Mouse (Mus musculus) stomach, postnatal 0 days (tissue): ENCODE data around the gene Gm8024. TPM values are rescaled to one million over a fixed set of nuclear protein-coding genes. Genes with fewer than 3 reads are reported as not detected.
A peak's percentile ranks its signal among the peaks of the same experiment; 100 is the strongest.
"Not testable (repeated sequence)": the region's sequence is repeated elsewhere in the genome, so short reads cannot be mapped to it uniquely, and the experiment has no call there.

Experiments
- ATAC-seq: fragments of 200-750 bp; cut with Nextera tagmentation; 2 replicates; pipeline ENCODE4 v1.8.0; 2017; ENCODE audit not compliant: low FRiP score, low TSS enrichment
- DNase-seq: peaks from one replicate; pipeline ENCODE4 v3.0.0-alpha.2; 2016; ENCODE audit warnings: low spot score
- H3K27ac ChIP-seq: fragments of 300-500 bp; sonication (generic); replicated peaks from 2 replicates; pipeline ENCODE4 v1.5.1; 2014; ENCODE audit warnings: mild to moderate bottlenecking, control low read depth
- H3K27me3 ChIP-seq: fragments of 300-500 bp; sonication (generic); 2 replicates; pipeline ENCODE4 v1.6.1; 2014; ENCODE audit warnings: low read length; ENCODE audit not compliant: control insufficient read depth, insufficient read depth
- H3K36me3 ChIP-seq: fragments of 300-500 bp; sonication (generic); 2 replicates; pipeline ENCODE4 v1.6.1; 2014; ENCODE audit warnings: low read length, mixed read lengths; ENCODE audit not compliant: control insufficient read depth, insufficient read depth
- H3K4me1 ChIP-seq: fragments of 300-500 bp; sonication (generic); replicated peaks from 2 replicates; pipeline ENCODE4 v1.6.1; 2014; ENCODE audit warnings: antibody characterized with exemption; ENCODE audit not compliant: control insufficient read depth, insufficient read depth
- H3K4me2 ChIP-seq: fragments of 300-500 bp; sonication (generic); replicated peaks from 2 replicates; pipeline ENCODE4 v1.6.1; 2014; ENCODE audit warnings: low read depth, mild to moderate bottlenecking, control low read depth, moderate library complexity
- H3K4me3 ChIP-seq: fragments of 300-500 bp; sonication (generic); 2 replicates; pipeline ENCODE4 v1.5.1; 2014; ENCODE audit warnings: low read depth, low read length, control low read depth
- H3K9ac ChIP-seq: fragments of 300-500 bp; sonication (generic); 2 replicates; pipeline ENCODE4 v1.6.1; 2014; ENCODE audit warnings: mild to moderate bottlenecking, low read length, control low read depth, mixed read lengths
- H3K9me3 ChIP-seq: fragments of 300-500 bp; sonication (generic); 2 replicates; pipeline ENCODE4 v1.6.1; 2016; ENCODE audit warnings: low read length; ENCODE audit not compliant: control insufficient read depth
- WGBS: fragments of 180-500 bp; shearing (Covaris S2); extraction: QIAGEN DNeasy Blood & Tissue Kit; methylation state at CpG from one replicate; pipeline ENCODE4 v1.1.7; 2014; 5-methylcytosine and 5-hydroxymethylcytosine counted together
- polyA plus RNA-seq: library from polyadenylated mRNA; unstranded; fragments of >200 nt; fragmentation: Nextera tagmentation; extraction: Ambion mirVana; gene quantifications from 2 replicates; pipeline ENCODE4 v1.2.1, GENCODE M21; 2015

Gene Gm8024
- not detected in 2 replicates for polyA plus RNA-seq

GRCm38 (mm10) chr14:42524182-42524581 lies at the start of gene Gm8024:
Gene Gm8024 (minus strand): TSS chr14:42524282.
- not testable (repeated sequence) for H3K4me2 ChIP-seq, DNase-seq, H3K9ac ChIP-seq, H3K27ac ChIP-seq, ATAC-seq, H3K27me3 ChIP-seq, H3K4me3 ChIP-seq, H3K4me1 ChIP-seq, H3K36me3 ChIP-seq, H3K9me3 ChIP-seq
- 96% methylated on average over 1 of the region's 3 CpGs for WGBS

- DNase-seq: peak; percentile 6
- H3K9me3 ChIP-seq, H3K4me2 ChIP-seq, ATAC-seq, H3K9ac ChIP-seq, H3K27ac ChIP-seq, H3K27me3 ChIP-seq, H3K4me3 ChIP-seq, H3K4me1 ChIP-seq, H3K36me3 ChIP-seq: not testable (repeated sequence)
- WGBS: 8% methylated on average over 25 of the region's 31 CpGs
Measured at GRCm38 (mm10) chr14:42543170-42543701, 19.2 kb upstream of the Gm8024 start.

GRCm38 (mm10) chr14:42542316-42543169 lies 18.5 kb upstream of the Gm8024 start:
- H3K36me3 ChIP-seq, H3K27me3 ChIP-seq, H3K4me1 ChIP-seq, H3K27ac ChIP-seq, ATAC-seq, H3K9ac ChIP-seq, H3K4me3 ChIP-seq, H3K4me2 ChIP-seq, H3K9me3 ChIP-seq, DNase-seq: not testable (repeated sequence)
- 25% methylated on average over 17 of the region's 29 CpGs for WGBS

- not testable (repeated sequence) for ATAC-seq, DNase-seq, H3K27ac ChIP-seq, H3K4me1 ChIP-seq, H3K4me3 ChIP-seq, H3K4me2 ChIP-seq, H3K9me3 ChIP-seq, H3K36me3 ChIP-seq, H3K9ac ChIP-seq, H3K27me3 ChIP-seq
- WGBS: 100% methylated on average over 2 of the region's 3 CpGs
Measured at GRCm38 (mm10) chr14:42502249-42502648, 21.8 kb downstream of the Gm8024 start, which contains the start of gene Gm8020. Gene Gm8020 (minus strand): TSS chr14:42502349.

Other genes with a start within 250 kb of the Gm8024 start
- gene Gm9611, start 226.9 kb downstream of the Gm8024 start, polyA plus RNA-seq: not detected in 2 replicates
- not detected in 2 replicates for gene Gm7995, start 214.1 kb downstream of the Gm8024 start, polyA plus RNA-seq
- gene Gm8005, start 84.6 kb downstream of the Gm8024 start, polyA plus RNA-seq: not detected in 2 replicates
- not detected in 2 replicates for gene Gm8011, start 60.4 kb downstream of the Gm8024 start, polyA plus RNA-seq
- gene Gm8020, start 21.9 kb downstream of the Gm8024 start, polyA plus RNA-seq: not detected in 2 replicates
- gene Gm17124, start 75.6 kb upstream of the Gm8024 start, polyA plus RNA-seq: not detected in 2 replicates
- gene Gm3633, start 117.6 kb upstream of the Gm8024 start, polyA plus RNA-seq: not detected in 2 replicates
- gene Gm10378, start 131.7 kb upstream of the Gm8024 start, polyA plus RNA-seq: not detected in 2 replicates
- gene Gm3015, start 244.5 kb upstream of the Gm8024 start, polyA plus RNA-seq: not detected in 2 replicates